Mouse (Mus musculus): Measurements from ENCODE around the gene Primpol. TPM values are rescaled to one million over a fixed set of nuclear protein-coding genes. Genes with fewer than 3 reads are reported as not detected.

Primpol gene
- polyA plus RNA-seq, 1 experiment, result 3.2 TPM

- no peak for TF ChIP-seq POLR2A (IDR thresholded peaks at IDR 0.05; ENCODE audit: control insufficient read depth, extremely low read depth, insufficient read depth, low read length, poor library complexity)
- no peak for TF ChIP-seq CTCF (IDR thresholded peaks at IDR 0.05; ENCODE audit: borderline replicate concordance, control insufficient read depth, extremely low read depth, insufficient read depth, low read length, poor library complexity)
- DNase-seq, result no peak
- H3K27ac ChIP-seq (ENCODE audit: control insufficient read depth, insufficient read depth, low read length), result no peak overlapping the region
- no peak overlapping the region for H3K4me3 ChIP-seq (ENCODE audit: control insufficient read depth, insufficient read depth, low read length)
- WGBS, result 37% methylated on average over 6 of the region's 6 CpGs
- H3K36me3 ChIP-seq (ENCODE audit: control insufficient read depth, insufficient read depth, low read length), result peaks cover 35% of the 10 kb centered on the region
- no peaks in the 10 kb centered on the region for H3K27me3 ChIP-seq (ENCODE audit: control insufficient read depth, insufficient read depth, low read length)
- H3K4me1 ChIP-seq (replicated peaks; ENCODE audit: control insufficient read depth, insufficient read depth, low read length), result no peaks in the 10 kb centered on the region; the same call in none of the 2 replicates
Observed at GRCm38 (mm10) chr8:46639010-46639571, 22.1 kb upstream of the Primpol start.

- Histone ChIP-seq H3K27me3 (ENCODE audit: control insufficient read depth, insufficient read depth, low read length) (no peaks in the 10 kb centered on the region), H3K27ac (ENCODE audit: control insufficient read depth, insufficient read depth, low read length) (no peak overlapping the region), H3K4me1 (replicated peaks; ENCODE audit: control insufficient read depth, insufficient read depth, low read length) (peaks cover 6% of the 10 kb centered on the region), H3K4me3 (ENCODE audit: control insufficient read depth, insufficient read depth, low read length) (no peak overlapping the region), H3K36me3 (ENCODE audit: control insufficient read depth, insufficient read depth, low read length) (peaks cover 38% of the 10 kb centered on the region)
- DNase-seq, result no peak
- TF ChIP-seq POLR2A (IDR thresholded peaks at IDR 0.05; ENCODE audit: control insufficient read depth, extremely low read depth, insufficient read depth, low read length, poor library complexity) (no peak), CTCF (IDR thresholded peaks at IDR 0.05; ENCODE audit: borderline replicate concordance, control insufficient read depth, extremely low read depth, insufficient read depth, low read length, poor library complexity) (no peak)
- WGBS, result 97% methylated on average over 4 of the region's 4 CpGs
Observed at GRCm38 (mm10) chr8:46630932-46631331, 13.9 kb upstream of the Primpol start.

- WGBS, result 98% methylated on average over 3 of the region's 3 CpGs
- peaks cover 33% of the 10 kb centered on the region for H3K36me3 ChIP-seq (ENCODE audit: control insufficient read depth, insufficient read depth, low read length)
- no peaks in the 10 kb centered on the region for H3K27me3 ChIP-seq (ENCODE audit: control insufficient read depth, insufficient read depth, low read length)
Observed at GRCm38 (mm10) chr8:46630422-46630821, 13.4 kb upstream of the Primpol start.

GRCm38 (mm10) chr8:46628645-46629044, 11.6 kb upstream of the Primpol start:
- TF ChIP-seq POLR2A (IDR thresholded peaks at IDR 0.05; ENCODE audit: control insufficient read depth, extremely low read depth, insufficient read depth, low read length, poor library complexity) (no peak), CTCF (IDR thresholded peaks at IDR 0.05; ENCODE audit: borderline replicate concordance, control insufficient read depth, extremely low read depth, insufficient read depth, low read length, poor library complexity) (no peak)
- DNase-seq, result no peak
- peaks cover 6% of the 10 kb centered on the region for H3K4me1 ChIP-seq (replicated peaks; ENCODE audit: control insufficient read depth, insufficient read depth, low read length)
- H3K27me3 ChIP-seq (ENCODE audit: control insufficient read depth, insufficient read depth, low read length), result no peaks in the 10 kb centered on the region
- H3K4me3 ChIP-seq (ENCODE audit: control insufficient read depth, insufficient read depth, low read length), result no peak overlapping the region
- H3K36me3 ChIP-seq (ENCODE audit: control insufficient read depth, insufficient read depth, low read length), result peaks cover 20% of the 10 kb centered on the region
- H3K27ac ChIP-seq (ENCODE audit: control insufficient read depth, insufficient read depth, low read length), result no peak overlapping the region
- WGBS, result 98% methylated on average over 1 of the region's 1 CpGs

More at GRCm38 (mm10) chr8:46630422-46630821, 13.4 kb upstream of the Primpol start:
- no peak overlapping the region for H3K4me3 ChIP-seq (ENCODE audit: control insufficient read depth, insufficient read depth, low read length)
- DNase-seq, result no peak
- H3K27ac ChIP-seq (ENCODE audit: control insufficient read depth, insufficient read depth, low read length), result no peak overlapping the region
- TF ChIP-seq CTCF (IDR thresholded peaks at IDR 0.05; ENCODE audit: borderline replicate concordance, control insufficient read depth, extremely low read depth, insufficient read depth, low read length, poor library complexity) (no peak), POLR2A (IDR thresholded peaks at IDR 0.05; ENCODE audit: control insufficient read depth, extremely low read depth, insufficient read depth, low read length, poor library complexity) (no peak)
- H3K4me1 ChIP-seq (replicated peaks; ENCODE audit: control insufficient read depth, insufficient read depth, low read length), result peaks cover 6% of the 10 kb centered on the region

- DNase-seq, result no peak
- WGBS, result 62% methylated on average over 7 of the region's 7 CpGs
- TF ChIP-seq CTCF (IDR thresholded peaks at IDR 0.05; ENCODE audit: borderline replicate concordance, control insufficient read depth, extremely low read depth, insufficient read depth, low read length, poor library complexity) (no peak), POLR2A (IDR thresholded peaks at IDR 0.05; ENCODE audit: control insufficient read depth, extremely low read depth, insufficient read depth, low read length, poor library complexity) (no peak)
Observed at GRCm38 (mm10) chr8:46627881-46628280, 10.9 kb upstream of the Primpol start.

GRCm38 (mm10) chr8:46626642-46627041, 9.6 kb upstream of the Primpol start:
- H3K27me3 ChIP-seq (ENCODE audit: control insufficient read depth, insufficient read depth, low read length), result no peaks in the 10 kb centered on the region
- peaks cover 8% of the 10 kb centered on the region for H3K36me3 ChIP-seq (ENCODE audit: control insufficient read depth, insufficient read depth, low read length)
- no peak overlapping the region for H3K4me3 ChIP-seq (ENCODE audit: control insufficient read depth, insufficient read depth, low read length)
- DNase-seq, result no peak
- peaks cover 6% of the 10 kb centered on the region for H3K4me1 ChIP-seq (replicated peaks; ENCODE audit: control insufficient read depth, insufficient read depth, low read length)
- H3K27ac ChIP-seq (ENCODE audit: control insufficient read depth, insufficient read depth, low read length), result no peak overlapping the region
- TF ChIP-seq POLR2A (IDR thresholded peaks at IDR 0.05; ENCODE audit: control insufficient read depth, extremely low read depth, insufficient read depth, low read length, poor library complexity) (no peak), CTCF (IDR thresholded peaks at IDR 0.05; ENCODE audit: borderline replicate concordance, control insufficient read depth, extremely low read depth, insufficient read depth, low read length, poor library complexity) (no peak)
- 76% methylated on average over 5 of the region's 5 CpGs for WGBS

More at GRCm38 (mm10) chr8:46627881-46628280, 10.9 kb upstream of the Primpol start:
- H3K4me3 ChIP-seq (ENCODE audit: control insufficient read depth, insufficient read depth, low read length), result no peak overlapping the region
- peaks cover 13% of the 10 kb centered on the region for H3K36me3 ChIP-seq (ENCODE audit: control insufficient read depth, insufficient read depth, low read length)
- H3K27ac ChIP-seq (ENCODE audit: control insufficient read depth, insufficient read depth, low read length), result no peak overlapping the region
- no peaks in the 10 kb centered on the region for H3K27me3 ChIP-seq (ENCODE audit: control insufficient read depth, insufficient read depth, low read length)
- H3K4me1 ChIP-seq (replicated peaks; ENCODE audit: control insufficient read depth, insufficient read depth, low read length), result peaks cover 6% of the 10 kb centered on the region
